Mouse (Mus musculus) C2C12 (cell line): Measurements from ENCODE around the gene Daw1.

Experiments
- CEBPB ChIP-seq: IDR thresholded peaks from one replicate; pipeline ENCODE4 v1.6.1; 2011; ENCODE audit warnings: low read depth, mild to moderate bottlenecking, control low read depth, moderate library complexity
- CTCF ChIP-seq: IDR thresholded peaks from one replicate; pipeline ENCODE4 v1.5.1; 2011; ENCODE audit not compliant: control insufficient read depth, insufficient read depth, insufficient read length
- FOSL1 ChIP-seq: IDR thresholded peaks from one replicate; pipeline ENCODE4 v1.8.0; 2011; ENCODE audit warnings: mild to moderate bottlenecking, low read length; ENCODE audit not compliant: poor library complexity, insufficient read depth, severe bottlenecking
- MAX ChIP-seq: IDR thresholded peaks from one replicate; pipeline ENCODE4 v1.6.1; 2011; ENCODE audit warnings: mild to moderate bottlenecking, control low read depth
- MYOD1 ChIP-seq: IDR thresholded peaks from one replicate; pipeline ENCODE4 v1.6.1; 2011; ENCODE audit warnings: low read depth; ENCODE audit not compliant: control insufficient read depth, insufficient read length
- MYOG ChIP-seq: IDR thresholded peaks from one replicate; pipeline ENCODE4 v1.6.1; 2011; ENCODE audit not compliant: control insufficient read depth, insufficient read length; ENCODE audit errors: extremely low read depth
- USF1 ChIP-seq: IDR thresholded peaks from one replicate; pipeline ENCODE4 v1.6.1; 2011; ENCODE audit warnings: low read depth, mild to moderate bottlenecking, control low read depth, moderate library complexity

GRCm38 (mm10) chr1:83111726-83112125, 47.8 kb upstream of the Daw1 start:
- no peak for TF ChIP-seq CTCF
- no peak for TF ChIP-seq MYOG
- TF ChIP-seq USF1 = no peak
- TF ChIP-seq CEBPB = no peak
- TF ChIP-seq MYOD1 = no peak
- no peak for TF ChIP-seq MAX
- TF ChIP-seq FOSL1 = no peak
